Mouse (Mus musculus) bone marrow macrophage, adult 2 months (primary cell): ENCODE data around the gene C130026I21Rik.
"Not testable (repeated sequence)": the region's sequence is repeated elsewhere in the genome, so short reads cannot be mapped to it uniquely, and the experiment has no call there.

Experiments
- CTCF ChIP-seq: IDR thresholded peaks from 2 replicates; pipeline ENCODE4 v1.5.1; 2012; ENCODE audit warnings: low read depth, mild to moderate bottlenecking, low read length, moderate library complexity
- POLR2A ChIP-seq: IDR thresholded peaks from 2 replicates; pipeline ENCODE4 v1.6.1; 2012; ENCODE audit warnings: mild to moderate bottlenecking, low read depth, low read length, borderline replicate concordance

DNA sequence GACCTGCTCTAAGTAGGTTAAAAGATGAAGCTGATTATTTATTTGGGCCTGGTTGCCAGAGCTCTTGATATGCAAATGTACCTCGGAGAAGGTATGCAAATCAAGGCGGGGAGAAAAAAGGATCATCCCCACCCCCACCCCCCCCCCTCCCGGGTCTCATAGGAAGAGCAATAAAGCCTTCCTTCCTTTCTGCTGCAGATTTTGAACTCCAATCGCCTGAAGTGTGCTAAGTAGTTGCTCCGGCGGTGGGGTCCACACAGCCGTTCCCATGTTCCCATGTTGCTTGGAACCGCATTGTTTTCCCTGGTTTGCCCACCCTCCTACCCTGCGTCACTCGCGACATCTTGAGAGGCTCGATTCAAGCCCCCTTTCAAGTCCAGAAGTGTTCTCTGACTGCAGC, 308.6 kb downstream of the C130026I21Rik start:
- not testable (repeated sequence) for TF ChIP-seq POLR2A, CTCF
